Mouse (Mus musculus) hindbrain, postnatal 0 days (tissue): ENCODE data around the gene Tspan5. TPM values are rescaled to one million over a fixed set of nuclear protein-coding genes. Genes with fewer than 3 reads are reported as not detected.

Experiments used
- ATAC-seq: fragments of 200-750 bp; cut with Nextera tagmentation; 2 replicates; pipeline ENCODE4 v1.8.0; 2017; ENCODE audit warnings: mild to moderate bottlenecking, moderate TSS enrichment, moderate library complexity
- DNase-seq: peaks from one replicate; pipeline ENCODE4 v3.0.0-alpha.2; 2015; ENCODE audit warnings: low spot score
- H3K27ac ChIP-seq: fragments of 300-500 bp; sonication (generic); 2 replicates; pipeline ENCODE4 v1.5.1; 2014; ENCODE audit warnings: mild to moderate bottlenecking
- H3K27me3 ChIP-seq: fragments of 300-500 bp; sonication (generic); 2 replicates; pipeline ENCODE4 v1.6.1; 2014; ENCODE audit warnings: low read length, mixed read lengths; ENCODE audit not compliant: insufficient read depth
- H3K36me3 ChIP-seq: fragments of 300-500 bp; sonication (generic); 2 replicates; pipeline ENCODE4 v1.6.1; 2014; ENCODE audit warnings: low read length, mixed read lengths; ENCODE audit not compliant: insufficient read depth
- H3K4me1 ChIP-seq: fragments of 300-500 bp; sonication (generic); 2 replicates; pipeline ENCODE4 v1.6.1; 2014; ENCODE audit warnings: antibody characterized with exemption, low read length, mixed read lengths; ENCODE audit not compliant: insufficient read depth
- H3K4me2 ChIP-seq: fragments of 300-500 bp; sonication (generic); 2 replicates; pipeline ENCODE4 v1.6.1; 2014; ENCODE audit warnings: low read depth, mild to moderate bottlenecking, low read length, moderate library complexity, mixed read lengths
- H3K4me3 ChIP-seq: fragments of 300-500 bp; sonication (generic); 2 replicates; pipeline ENCODE4 v1.5.1; 2014; ENCODE audit warnings: low read length
- H3K9ac ChIP-seq: fragments of 300-500 bp; sonication (generic); replicated peaks from 2 replicates; pipeline ENCODE4 v1.6.1; 2014; ENCODE audit warnings: mild to moderate bottlenecking, low read length, moderate library complexity, mixed read lengths
- H3K9me3 ChIP-seq: fragments of 300-500 bp; sonication (generic); 2 replicates; pipeline ENCODE4 v1.6.1; 2016; ENCODE audit warnings: low read length, mixed read lengths
- CTCF ChIP-seq: IDR thresholded peaks from 2 replicates; pipeline ENCODE4 v1.5.1; 2016; ENCODE audit warnings: antibody characterized with exemption, control low read depth, low read depth
- whole genome bisulfite sequencing: fragments of 180-500 bp; shearing (Covaris S2); extraction: QIAGEN DNeasy Blood & Tissue Kit; methylation state at CpG from one replicate; pipeline ENCODE4 v1.1.7; 2014; 5-methylcytosine and 5-hydroxymethylcytosine counted together
- polyA plus RNA-seq: library from polyadenylated mRNA; unstranded; fragments of >200 nt; fragmentation: Nextera tagmentation; extraction: Ambion mirVana; gene quantifications from 2 replicates; pipeline ENCODE4 v1.2.1, GENCODE M21; 2015
- total RNA-seq: library from RNA; depleted of rRNA; stranded (reverse); fragments of >200 nt; gene quantifications from 2 replicates; pipeline ENCODE4 v1.2.3, GENCODE M21; 2014

The Tspan5 gene
- total and polyA plus RNA-seq, 2 experiments from 2014 or later = 86.0 to 135 TPM

DNA sequence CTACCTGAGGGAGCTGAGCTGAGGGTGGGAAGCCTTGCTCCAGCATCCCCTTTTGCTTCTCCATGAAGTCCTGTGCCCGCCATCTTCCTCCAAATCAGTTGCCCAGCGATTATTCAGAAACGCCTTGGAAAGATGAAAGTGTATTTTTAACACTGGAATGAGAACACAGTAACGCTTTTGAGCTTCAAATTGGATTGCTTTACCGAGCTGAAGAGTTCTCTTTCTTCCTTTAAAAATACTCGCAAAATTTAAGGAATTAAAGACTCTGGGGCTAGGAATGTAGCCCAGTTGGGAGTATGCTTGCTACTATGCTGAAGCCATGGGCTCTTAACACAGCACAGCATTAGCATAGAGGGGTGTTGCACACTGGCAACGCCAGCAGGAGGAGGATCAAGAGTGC, 54.0 kb downstream of the Tspan5 start:
- DNase-seq (no peak), ATAC-seq (no peak)
- Histone ChIP-seq H3K27ac (no peak overlapping the region), H3K27me3 (no peaks in the 10 kb centered on the region), H3K9me3 (no peaks in the 10 kb centered on the region), H3K4me2 (no peak overlapping the region), H3K4me3 (no peak overlapping the region), H3K36me3 (no peaks in the 10 kb centered on the region), H3K4me1 (peaks cover 8% of the 10 kb centered on the region), H3K9ac (no peak overlapping the region)
- WGBS = 84% methylated on average over 7 of the region's 7 CpGs
- TF ChIP-seq CTCF = no peak

DNA sequence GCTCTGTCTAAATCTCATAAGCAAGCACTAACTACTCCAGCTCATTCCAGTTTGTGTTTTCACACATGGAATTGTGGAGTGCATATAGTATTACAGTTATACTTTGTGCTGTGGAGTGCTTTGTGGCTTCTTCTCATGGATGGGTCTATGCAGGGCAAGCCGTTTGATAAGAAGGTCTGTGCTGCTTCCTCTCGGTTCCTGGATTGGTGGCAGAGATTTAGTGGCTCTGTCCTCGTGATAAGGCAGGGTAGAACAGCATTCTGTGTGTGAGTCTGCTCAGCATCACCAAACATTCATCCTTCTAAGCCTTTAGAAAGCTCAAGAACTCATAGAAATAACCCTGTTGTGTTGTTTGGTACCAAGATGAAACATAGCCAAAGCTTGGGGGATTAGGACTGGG, 54.6 kb downstream of the Tspan5 start:
- Histone ChIP-seq H3K4me1 (peaks cover 13% of the 10 kb centered on the region), H3K4me3 (no peak overlapping the region), H3K9me3 (no peaks in the 10 kb centered on the region), H3K27ac (no peak overlapping the region), H3K9ac (no peak overlapping the region), H3K27me3 (no peaks in the 10 kb centered on the region), H3K36me3 (no peaks in the 10 kb centered on the region), H3K4me2 (no peak overlapping the region)
- WGBS = 86% methylated on average over 3 of the region's 3 CpGs
- no peak for DNase-seq
- no peak for TF ChIP-seq CTCF
- no peak for ATAC-seq

GRCm38 (mm10) chr3:138800664-138801411, 58.8 kb downstream of the Tspan5 start:
- Histone ChIP-seq H3K4me2 (peak overlapping the region; percentile 1), H3K4me1 (peaks cover 26% of the 10 kb centered on the region), H3K27ac (peak overlapping the region; percentile 78), H3K9me3 (no peaks in the 10 kb centered on the region), H3K4me3 (no peak overlapping the region), H3K36me3 (no peaks in the 10 kb centered on the region), H3K9ac (peak overlapping the region; percentile 26; the same call in 1 of the 2 replicates), H3K27me3 (no peaks in the 10 kb centered on the region)
- no peak for TF ChIP-seq CTCF
- DNase-seq (peak; percentile 75), ATAC-seq (peak; percentile 62)
- WGBS = 22% methylated on average over 16 of the region's 16 CpGs

- DNase-seq = no peak
- H3K9me3 ChIP-seq = no peaks in the 10 kb centered on the region
- no peak for TF ChIP-seq CTCF
- H3K36me3 ChIP-seq = no peaks in the 10 kb centered on the region
- no peaks in the 10 kb centered on the region for H3K27me3 ChIP-seq
- no peak overlapping the region for H3K4me2 ChIP-seq
- H3K4me3 ChIP-seq = no peak overlapping the region
- ATAC-seq = no peak
- WGBS = 61% methylated on average over 6 of the region's 6 CpGs
- H3K9ac ChIP-seq = no peak overlapping the region
- peak overlapping the region; percentile 78; the same call in 1 of the 2 replicates for H3K27ac ChIP-seq
- H3K4me1 ChIP-seq = peaks cover 26% of the 10 kb centered on the region
Observed at GRCm38 (mm10) chr3:138801661-138802060, 59.7 kb downstream of the Tspan5 start.

DNA sequence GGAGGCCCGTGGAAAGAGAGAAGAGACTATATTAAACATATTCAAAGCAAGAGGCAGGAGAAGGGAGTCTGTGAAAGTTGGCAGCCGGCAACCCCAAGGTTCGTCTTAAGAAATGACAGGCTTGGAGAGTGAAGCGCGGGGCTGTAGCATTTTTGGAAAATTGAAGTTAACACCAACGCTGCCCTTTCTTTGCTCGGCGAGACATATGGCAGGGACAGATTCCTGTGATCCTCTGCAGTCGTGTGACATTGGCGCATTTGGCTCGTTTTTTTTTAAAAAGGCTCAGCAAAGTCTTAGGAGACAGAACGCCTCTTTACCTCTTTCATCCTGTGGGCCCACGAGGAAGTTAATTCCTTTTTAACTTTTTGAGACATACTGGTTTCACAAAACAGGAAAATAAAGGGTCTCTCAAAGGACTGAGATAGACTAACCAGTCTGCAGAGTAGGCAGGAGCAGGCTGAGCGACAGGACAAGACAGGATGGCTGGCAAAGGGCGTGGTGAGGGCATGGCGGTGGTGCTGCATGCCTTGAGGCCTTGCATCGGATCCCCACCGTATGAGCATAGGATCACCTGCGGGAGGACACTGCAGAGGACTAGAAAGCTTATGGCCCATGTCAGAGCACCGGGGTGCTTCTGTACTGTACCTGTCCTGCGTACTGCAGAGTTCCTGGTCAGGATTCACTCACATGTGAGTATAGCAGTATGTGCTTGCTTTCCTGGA, 60.9 kb downstream of the Tspan5 start:
- H3K9me3 ChIP-seq = no peaks in the 10 kb centered on the region
- TF ChIP-seq CTCF = no peak
- peak; percentile 3; the same call in 1 of the 2 replicates for ATAC-seq
- no peak overlapping the region for H3K4me3 ChIP-seq
- peak overlapping the region; percentile 11; the same call in 1 of the 2 replicates for H3K27ac ChIP-seq
- 45% methylated on average over 21 of the region's 21 CpGs for WGBS
- no peak overlapping the region for H3K9ac ChIP-seq
- no peaks in the 10 kb centered on the region for H3K36me3 ChIP-seq
- H3K27me3 ChIP-seq = no peaks in the 10 kb centered on the region
- H3K4me2 ChIP-seq = no peak overlapping the region
- peaks cover 31% of the 10 kb centered on the region for H3K4me1 ChIP-seq
- DNase-seq = no peak

- Histone ChIP-seq H3K4me1 (peaks cover 32% of the 10 kb centered on the region), H3K9me3 (no peaks in the 10 kb centered on the region), H3K4me2 (no peak overlapping the region), H3K27ac (peak overlapping the region; percentile 11), H3K9ac (no peak overlapping the region; the same call in 1 of the 2 replicates), H3K4me3 (no peak overlapping the region), H3K27me3 (no peaks in the 10 kb centered on the region), H3K36me3 (no peaks in the 10 kb centered on the region)
- no peak for TF ChIP-seq CTCF
- ATAC-seq = peak; percentile 70
- DNase-seq = peak; percentile 62
- WGBS = 35% methylated on average over 11 of the region's 11 CpGs
Observed at GRCm38 (mm10) chr3:138803444-138804085, 61.6 kb downstream of the Tspan5 start.
